Mouse (Mus musculus) CH12F3 (cell line): Measurements from ENCODE around the gene Olfr653.

Source experiments
- in situ Hi-C: fragments of 300-500 bp; cut with MboI; formaldehyde crosslinking; loops from 2 replicates; pipeline ENCODE4 v1.14.3; 2020; ENCODE audit warnings: low sequenced_read_pairs

Olfr653 gene

GRCm38 (mm10) chr7:104577014-104577413, at the start of gene Olfr653:
TSS of gene Olfr653 (plus strand) at chr7:104577314.
- in situ Hi-C loops: no loop called here

- in situ Hi-C loops: no loop called here
Measured at GRCm38 (mm10) chr7:104549833-104550232, 27.3 kb upstream of the Olfr653 start, which contains the start of gene Olfr651. TSS of gene Olfr651 (plus strand) at chr7:104550133.

GRCm38 (mm10) chr7:104552700-104553099, 24.4 kb upstream of the Olfr653 start:
- in situ Hi-C loops: no loop called here

- in situ Hi-C loops: no loop called here
Measured at GRCm38 (mm10) chr7:104560601-104561000, 16.5 kb upstream of the Olfr653 start, which contains the start of gene Olfr652. TSS of gene Olfr652 (plus strand) at chr7:104560901.

GRCm38 (mm10) chr7:104580846-104581245, 3.7 kb downstream of the Olfr653 start:
- in situ Hi-C loops: no loop called here

DNA sequence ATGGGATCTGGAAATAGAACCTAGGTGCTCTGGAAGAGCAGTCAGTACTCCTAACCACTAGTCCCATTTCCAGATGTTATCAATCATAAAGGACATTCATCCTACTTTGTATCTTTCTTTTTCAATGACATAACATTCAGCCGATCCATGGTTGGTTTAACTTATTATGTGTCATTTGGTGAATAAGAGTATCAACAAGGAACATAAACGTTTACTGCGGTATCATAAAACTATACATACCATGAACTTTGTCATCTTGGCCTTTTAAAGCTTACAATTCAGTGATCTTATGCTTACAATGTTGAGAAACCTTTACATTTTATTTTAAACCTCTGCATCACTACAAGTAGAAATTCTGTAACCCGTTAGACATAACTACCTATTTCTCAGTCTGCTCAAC, 4.3 kb downstream of the Olfr653 start:
- in situ Hi-C loops: no loop called here

- in situ Hi-C loops: no loop called here
Measured at GRCm38 (mm10) chr7:104586725-104587124, 9.6 kb downstream of the Olfr653 start, which contains the start of gene Olfr654. TSS of gene Olfr654 (plus strand) at chr7:104587025.

- in situ Hi-C loops: no loop called here
Measured at GRCm38 (mm10) chr7:104588274-104588673, 11.2 kb downstream of the Olfr653 start.

DNA sequence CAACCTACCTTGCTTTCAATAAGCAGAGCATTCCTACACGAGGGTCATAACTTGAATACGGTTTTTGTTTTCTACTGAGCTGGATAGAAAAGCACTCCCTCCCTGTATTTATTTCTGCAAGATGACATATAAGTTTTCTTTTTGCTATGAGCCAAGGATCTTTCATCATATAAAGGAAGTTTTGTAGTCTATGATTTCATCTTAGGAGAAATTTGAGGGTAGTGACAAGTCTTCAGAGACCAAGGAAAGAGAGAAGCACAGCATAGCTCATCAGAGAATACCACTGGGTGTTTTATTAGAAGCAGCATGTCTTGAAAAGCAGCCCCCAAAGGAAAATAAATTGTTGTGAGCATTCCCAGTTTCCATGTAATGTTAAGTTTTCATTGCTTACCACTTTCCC, 24.6 kb downstream of the Olfr653 start, which contains the start of gene Olfr655:
TSS of gene Olfr655 (minus strand) at position 101 of the 400 bp plus-strand sequence.
- in situ Hi-C loops: no loop called here

DNA sequence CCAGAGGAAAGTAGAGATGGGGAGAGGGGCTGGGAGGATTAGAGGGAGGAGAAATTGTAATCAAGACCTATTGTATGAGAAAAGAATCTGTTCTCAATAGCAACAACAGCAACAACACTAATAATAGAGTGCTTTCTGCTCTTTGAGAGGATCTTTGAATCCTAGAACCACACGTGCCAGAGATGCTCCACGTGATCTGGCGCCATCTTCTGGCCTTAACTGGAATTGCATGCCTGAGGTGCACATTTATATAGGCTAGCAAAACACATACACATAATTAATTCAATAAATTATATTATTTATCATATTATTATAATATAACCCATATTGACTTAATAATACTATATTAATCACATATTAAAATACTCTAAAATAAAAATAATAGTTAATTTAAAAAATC, 26.1 kb downstream of the Olfr653 start:
- in situ Hi-C loops: no loop called here

DNA sequence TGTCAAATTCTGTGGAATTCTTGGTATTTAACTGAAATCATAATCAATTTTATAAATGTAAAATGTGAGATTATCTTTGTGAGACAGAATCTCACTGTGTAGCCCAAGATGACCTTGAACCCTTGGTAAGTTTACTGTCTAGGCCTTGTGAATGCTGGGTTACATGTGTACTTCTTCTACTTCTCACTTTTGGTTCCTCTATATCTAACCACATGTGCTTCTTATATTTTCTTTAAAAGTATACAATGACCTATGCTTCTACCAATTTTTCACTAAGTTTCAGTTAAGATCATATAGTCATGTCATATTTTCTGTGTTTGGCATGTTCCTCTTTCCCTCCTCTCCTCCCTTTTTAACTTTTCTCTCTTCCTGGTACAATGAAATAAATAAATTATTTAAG, 27.6 kb downstream of the Olfr653 start:
- in situ Hi-C loops: no loop called here

DNA sequence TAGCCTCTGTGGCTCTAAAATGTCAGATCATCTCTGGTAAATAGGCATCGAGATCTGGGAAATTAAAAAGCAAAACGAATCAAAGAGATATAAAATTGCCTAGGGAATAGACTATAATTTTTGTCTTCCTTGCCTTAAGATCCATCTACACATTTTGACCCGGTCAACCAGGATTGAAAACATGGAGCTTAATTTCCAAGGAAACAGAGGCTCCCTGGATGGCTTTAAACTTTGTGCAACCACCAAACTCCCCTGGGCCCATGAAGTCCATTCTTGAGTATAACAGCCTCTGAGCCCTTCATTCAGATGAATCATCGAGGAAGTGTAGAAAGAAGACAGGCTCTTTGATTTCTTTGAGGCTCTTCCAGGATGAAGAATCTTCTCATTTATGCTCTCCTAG, 36.5 kb downstream of the Olfr653 start, which contains the start of gene Olfr656:
TSS of gene Olfr656 (plus strand) at position 301 of the 400 bp plus-strand sequence.
- in situ Hi-C loops: no loop called here

DNA sequence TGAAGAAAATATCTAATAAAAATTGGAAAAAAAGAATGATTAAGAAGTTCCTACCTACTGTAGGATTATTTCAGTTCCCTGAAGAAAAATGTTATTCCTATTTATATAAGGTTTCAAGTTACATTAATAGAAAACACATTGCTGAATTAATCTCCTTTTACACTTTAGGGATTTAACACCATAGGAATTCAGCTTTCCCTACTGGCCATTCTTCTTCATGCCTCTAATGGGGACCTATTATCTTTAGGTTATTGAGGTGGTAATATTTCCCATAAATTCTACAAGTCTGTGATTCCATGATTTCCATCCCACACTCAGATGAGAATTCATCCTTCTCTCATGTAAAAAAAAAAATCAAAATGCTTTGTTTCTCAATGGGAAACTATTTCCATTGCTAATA, 47.4 kb downstream of the Olfr653 start, which contains the start of gene Olfr657:
TSS of gene Olfr657 (plus strand) at position 301 of the 400 bp plus-strand sequence.
- in situ Hi-C loops: no loop called here
